Mouse (Mus musculus) spleen, adult 2 months (tissue): ENCODE measurements around the gene Slc9a9.

Source experiments
- CTCF ChIP-seq: fragments of 200-500 bp; IDR thresholded peaks from 2 replicates; pipeline ENCODE4 v1.5.1; 2011; ENCODE audit warnings: mild to moderate bottlenecking, inconsistent platforms; ENCODE audit not compliant: insufficient read depth, insufficient read length, insufficient replicate concordance; ENCODE audit errors: extremely low read depth
- POLR2A ChIP-seq: fragments of 200-500 bp; IDR thresholded peaks from 2 replicates; pipeline ENCODE4 v1.6.1; 2011; ENCODE audit warnings: low read depth, low read length, inconsistent platforms

- TF ChIP-seq CTCF (no peak), POLR2A (no peak)
These were observed 584.5 kb downstream of the Slc9a9 start for GRCm38 (mm10) chr9:95254162-95254561.
